In genomic region chrX:74249615-74250014, GRCm38 (mm10) we compare ENCODE assay signal across 8 mouse cellular contexts. TPM values are rescaled to one million over a fixed set of nuclear protein-coding genes. Genes with fewer than 3 reads are reported as not detected.
DNase-seq lines count a peak whose midpoint lies in the region; ATAC-seq and TF ChIP-seq lines count a peak whose summit lies in the region.

Gene Flna, minus strand, starts transcription at chrX:74249820.

- no peak for ATAC-seq in forebrain, embryonic 16.5 days
- ATAC-seq in neural tube, embryonic 14.5 days (ENCODE audit: low read depth) = no peak

- H3K9me3 ChIP-seq in forebrain, embryonic 16.5 days (ENCODE audit: control insufficient read depth, low read length) = no peaks in the 10 kb centered on the region
- no peaks in the 10 kb centered on the region for H3K9me3 ChIP-seq in neural tube, embryonic 14.5 days (ENCODE audit: control insufficient read depth, low read length)

- TF ChIP-seq CTCF in lung, adult 2 months (IDR thresholded peaks at IDR 0.05; ENCODE audit: insufficient read depth, low read length) = no peak
- 0 out of 2 replicates have a peak, but pooled peaks have one; percentile 42 for TF ChIP-seq CTCF in thymus, adult 2 months (IDR thresholded peaks at IDR 0.05; ENCODE audit: borderline replicate concordance, control insufficient read depth, extremely low read depth, insufficient read depth, low read length, poor library complexity)

- H3K36me3 ChIP-seq in forebrain, embryonic 16.5 days (ENCODE audit: control insufficient read depth, insufficient read depth) = no peaks in the 10 kb centered on the region
- H3K36me3 ChIP-seq in neural tube, embryonic 14.5 days (ENCODE audit: control insufficient read depth, insufficient read depth, low read length) = no peaks in the 10 kb centered on the region
- H3K36me3 ChIP-seq in thymus, adult 2 months (ENCODE audit: control insufficient read depth, insufficient read depth, low read length) = no peaks in the 10 kb centered on the region

- TF ChIP-seq POLR2A in lung, adult 2 months (IDR thresholded peaks at IDR 0.05; ENCODE audit: borderline replicate concordance, extremely low read depth, low read depth, low read length) = peak; percentile 56; the same call in 1 of the 2 replicates
- no peak for TF ChIP-seq POLR2A in thymus, adult 2 months (IDR thresholded peaks at IDR 0.05; ENCODE audit: control insufficient read depth, extremely low read depth, insufficient read depth, low read length, poor library complexity)

- intact Hi-C loops in heart, postnatal 25 days (cut with DNase I) = loop anchor here (2.0 to 10.0 kb wide), 5 partner anchors 55 to 225 kb away; partner anchors contain the start of genes Gdi1 and Irak1

- H3K4me3 ChIP-seq in forebrain, embryonic 16.5 days (replicated peaks; ENCODE audit: low read length) = peak within 1 kb of the TSS; percentile 48
- H3K4me3 ChIP-seq in lung, adult 2 months (replicated peaks; ENCODE audit: extremely low read depth, low read depth, low read length) = peak within 1 kb of the TSS; percentile 75
- peak within 1 kb of the TSS; percentile 39 for H3K4me3 ChIP-seq in neural tube, embryonic 14.5 days (ENCODE audit: low read depth, low read length)
- peak within 1 kb of the TSS; percentile 34 for H3K4me3 ChIP-seq in thymus, adult 2 months (ENCODE audit: control insufficient read depth, insufficient read depth, low read length)

- no peaks in the 10 kb centered on the region for H3K27me3 ChIP-seq in forebrain, embryonic 16.5 days (replicated peaks; ENCODE audit: control insufficient read depth, insufficient read depth, low read length)
- no peaks in the 10 kb centered on the region for H3K27me3 ChIP-seq in neural tube, embryonic 14.5 days (ENCODE audit: control insufficient read depth, insufficient read depth, low read length)
- H3K27me3 ChIP-seq in thymus, adult 2 months (ENCODE audit: control insufficient read depth, insufficient read depth, low read length) = no peaks in the 10 kb centered on the region

- peak; percentile 24 for DNase-seq in ES-CJ7 (ENCODE audit: low read depth, low spot score)
- peak; percentile 79 for DNase-seq in cerebellum, adult 11-12 months
- DNase-seq in heart, postnatal 25 days (ENCODE audit: low spot score) = peak; percentile 61
- DNase-seq in large intestine, adult 2 months (ENCODE audit: low read depth, low spot score) = no peak
- DNase-seq in lung, adult 2 months = peak; percentile 64
- DNase-seq in thymus, adult 2 months = peak; percentile 62

- H3K4me2 ChIP-seq in forebrain, embryonic 16.5 days (ENCODE audit: low read length) = peak within 1 kb of the TSS; percentile 54
- H3K4me2 ChIP-seq in neural tube, embryonic 14.5 days (ENCODE audit: low read depth, low read length) = peak within 1 kb of the TSS; percentile 50

- H3K9ac ChIP-seq in forebrain, embryonic 16.5 days (replicated peaks; ENCODE audit: low read depth, low read length) = peak within 1 kb of the TSS; percentile 66
- H3K9ac ChIP-seq in neural tube, embryonic 14.5 days (replicated peaks; ENCODE audit: low read depth, low read length) = peak within 1 kb of the TSS; percentile 41; the same call in 1 of the 2 replicates

- 22% methylated on average over 38 of the region's 38 CpGs for WGBS in forebrain, embryonic 16.5 days
- 15% methylated on average over 38 of the region's 38 CpGs for WGBS in large intestine, adult 2 months
- WGBS in lung, adult 2 months = 27% methylated on average over 38 of the region's 38 CpGs
- WGBS in neural tube, embryonic 14.5 days = 11% methylated on average over 38 of the region's 38 CpGs
- 8% methylated on average over 35 of the region's 38 CpGs for WGBS in thymus, adult 2 months

- peaks cover 5% of the 10 kb centered on the region; the same call in 1 of the 2 replicates for H3K4me1 ChIP-seq in forebrain, embryonic 16.5 days (replicated peaks; ENCODE audit: control insufficient read depth, insufficient read depth, low read length)
- no peaks in the 10 kb centered on the region; the same call in 1 of the 2 replicates for H3K4me1 ChIP-seq in lung, adult 2 months (ENCODE audit: control insufficient read depth, insufficient read depth, low read length)
- no peaks in the 10 kb centered on the region for H3K4me1 ChIP-seq in neural tube, embryonic 14.5 days (ENCODE audit: control insufficient read depth, insufficient read depth, low read length)
- peaks cover 15% of the 10 kb centered on the region; the same call in 1 of the 2 replicates for H3K4me1 ChIP-seq in thymus, adult 2 months (replicated peaks; ENCODE audit: control insufficient read depth, insufficient read depth, low read length)

- no peak within 1 kb of the TSS for H3K27ac ChIP-seq in forebrain, embryonic 16.5 days (ENCODE audit: low read length)
- H3K27ac ChIP-seq in neural tube, embryonic 14.5 days (ENCODE audit: low read depth, low read length) = no peak within 1 kb of the TSS
- H3K27ac ChIP-seq in thymus, adult 2 months (ENCODE audit: control insufficient read depth, insufficient read depth, low read length) = peak within 1 kb of the TSS; percentile 45; the same call in 1 of the 2 replicates

RNA-seq across cellular contexts. Expression of gene Flna, which starts in this region (rescaled TPM):
- 126 and 133 TPM in 2 replicates for polyA plus RNA-seq in forebrain, embryonic 16.5 days (2015; fragmentation: Nextera tagmentation; extraction: Ambion mirVana)
- 100 to 1,000 TPM in 1 of 2 experiments, 10 to 100 TPM in 1; 91.7 to 120 TPM for total RNA-seq in heart, postnatal 25 days (2021)
- 553 and 589 TPM in 2 replicates for polyA plus RNA-seq in large intestine, adult 2 months (2012; rRNA removed)
- 579 and 648 TPM in 2 replicates for polyA plus RNA-seq in lung, adult 2 months (2012; rRNA removed)
- polyA plus RNA-seq in neural tube, embryonic 14.5 days (2014; fragmentation: Nextera tagmentation; extraction: Ambion mirVana) = 63.0 and 121 TPM in 2 replicates
- 476 and 498 TPM in 2 replicates for polyA plus RNA-seq in thymus, adult 2 months (2012; rRNA removed)
